Mouse (Mus musculus) hindbrain, embryonic 15.5 days (tissue): ENCODE results near the gene Hist1h3b. TPM values are rescaled to one million over a fixed set of nuclear protein-coding genes. Genes with fewer than 3 reads are reported as not detected.
"Not testable (repeated sequence)": the region's sequence is repeated elsewhere in the genome, so short reads cannot be mapped to it uniquely, and the experiment has no call there.

ENCODE experiments used
- ATAC-seq: fragments of 200-750 bp; cut with Nextera tagmentation; 2 replicates; pipeline ENCODE4 v1.8.0; 2017; ENCODE audit warnings: low read depth, moderate number of reproducible peaks, moderate TSS enrichment; ENCODE audit not compliant: low FRiP score
- H3K27ac ChIP-seq: fragments of 300-500 bp; sonication (generic); replicated peaks from 2 replicates; pipeline ENCODE4 v1.5.1; 2015; ENCODE audit warnings: mild to moderate bottlenecking, inconsistent platforms
- H3K27me3 ChIP-seq: fragments of 300-500 bp; sonication (generic); 2 replicates; pipeline ENCODE4 v1.6.1; 2015; ENCODE audit warnings: control low read depth, inconsistent platforms
- H3K36me3 ChIP-seq: fragments of 300-500 bp; sonication (generic); 2 replicates; pipeline ENCODE4 v1.6.1; 2015; ENCODE audit warnings: control low read depth, inconsistent platforms
- H3K4me1 ChIP-seq: fragments of 300-500 bp; sonication (generic); replicated peaks from 2 replicates; pipeline ENCODE4 v1.6.1; 2015; ENCODE audit warnings: control low read depth, inconsistent platforms
- H3K4me2 ChIP-seq: fragments of 300-500 bp; sonication (generic); 2 replicates; pipeline ENCODE4 v1.6.1; 2015; ENCODE audit warnings: moderate library complexity, mild to moderate bottlenecking, inconsistent platforms
- H3K4me3 ChIP-seq: fragments of 300-500 bp; sonication (generic); 2 replicates; pipeline ENCODE4 v1.5.1; 2015; ENCODE audit warnings: mild to moderate bottlenecking, inconsistent platforms
- H3K9ac ChIP-seq: fragments of 300-500 bp; sonication (generic); 2 replicates; pipeline ENCODE4 v1.6.1; 2015; ENCODE audit warnings: inconsistent platforms
- H3K9me3 ChIP-seq: fragments of 300-500 bp; sonication (generic); 2 replicates; pipeline ENCODE4 v1.6.1; 2016; ENCODE audit warnings: control low read depth, inconsistent platforms
- WGBS: fragments of 180-500 bp; shearing (Covaris S2); methylation state at CpG from one replicate; pipeline ENCODE4 v1.1.7; 2015; 5-methylcytosine and 5-hydroxymethylcytosine counted together
- polyA plus RNA-seq: library from polyadenylated mRNA; unstranded; fragments of >200 nt; fragmentation: Nextera tagmentation; extraction: Ambion mirVana; gene quantifications from 2 replicates; pipeline ENCODE4 v1.2.1, GENCODE M21; 2015

Hist1h3b gene
- polyA plus RNA-seq, 1 experiment from 2014 or later, result 1.8 TPM

DNA sequence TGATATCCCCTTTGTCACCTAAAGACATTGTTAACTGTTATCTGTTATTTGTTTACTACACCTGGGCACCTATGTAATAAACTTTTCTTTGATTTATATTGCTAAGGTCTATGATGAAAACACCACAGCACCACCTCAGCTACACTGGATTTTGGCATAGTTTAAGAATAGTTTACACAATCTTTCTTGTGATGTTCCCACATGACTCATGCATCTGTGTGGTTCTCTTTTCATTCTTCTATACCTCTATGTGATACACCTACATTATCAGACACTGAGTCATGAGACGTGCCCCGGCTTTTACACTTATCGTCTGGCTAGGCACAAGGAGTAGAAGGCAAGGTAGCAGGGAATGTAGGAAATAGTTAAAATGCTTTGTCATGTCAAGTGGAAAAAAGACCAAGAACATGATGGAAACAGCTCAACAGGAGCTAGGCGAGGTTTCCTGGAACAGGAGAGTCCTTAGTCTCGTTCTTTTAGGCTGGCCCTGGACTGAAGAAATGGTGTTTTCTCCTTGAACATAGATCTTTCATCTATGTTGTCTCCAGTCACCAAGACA lies 2.4 kb upstream of the Hist1h3b start:
- no peaks in the 10 kb centered on the region for H3K9me3 ChIP-seq
- WGBS, result 89% methylated on average over 5 of the region's 5 CpGs
- H3K27me3 ChIP-seq, result no peaks in the 10 kb centered on the region
- no peak overlapping the region for H3K9ac ChIP-seq
- H3K4me3 ChIP-seq, result no peak overlapping the region
- ATAC-seq, result no peak
- H3K4me1 ChIP-seq, result peaks cover 26% of the 10 kb centered on the region
- no peaks in the 10 kb centered on the region for H3K36me3 ChIP-seq
- no peak overlapping the region for H3K27ac ChIP-seq
- H3K4me2 ChIP-seq, result no peak overlapping the region

DNA sequence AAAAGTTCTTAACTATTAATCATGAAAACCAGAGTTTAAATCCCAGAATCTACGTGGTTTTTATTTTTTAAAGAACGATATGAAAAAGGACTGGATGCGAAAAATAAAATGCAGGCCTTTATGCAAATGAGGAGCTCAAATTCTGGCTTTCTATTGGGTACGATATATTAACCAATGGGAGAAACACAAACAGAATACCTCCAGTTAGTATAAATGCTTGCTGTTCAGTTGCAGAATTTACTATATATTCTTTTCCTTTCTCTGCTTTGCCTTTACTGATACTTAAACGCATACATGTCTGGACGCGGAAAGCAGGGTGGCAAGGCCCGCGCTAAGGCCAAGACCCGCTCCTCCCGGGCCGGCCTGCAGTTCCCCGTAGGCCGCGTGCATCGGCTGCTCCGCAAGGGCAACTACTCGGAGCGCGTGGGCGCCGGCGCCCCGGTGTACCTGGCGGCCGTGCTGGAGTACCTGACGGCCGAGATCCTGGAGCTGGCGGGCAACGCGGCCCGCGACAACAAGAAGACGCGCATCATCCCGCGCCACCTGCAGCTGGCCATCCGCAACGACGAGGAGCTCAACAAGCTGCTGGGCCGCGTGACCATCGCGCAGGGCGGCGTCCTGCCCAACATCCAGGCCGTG lies 1.1 kb upstream of the Hist1h3b start, which contains the start of gene Hist1h2ab:
Gene Hist1h2ab, plus strand, starts transcription at position 288 of the 639 bp plus-strand sequence.
- Histone ChIP-seq H3K4me1 (peaks cover 23% of the 10 kb centered on the region), H3K4me3 (peak within 1 kb of the TSS; percentile 45), H3K27ac (peak within 1 kb of the TSS; percentile 94), H3K9ac (peak within 1 kb of the TSS; percentile 46), H3K4me2 (peak within 1 kb of the TSS; percentile 87)
- not testable (repeated sequence) for H3K27me3 ChIP-seq, H3K36me3 ChIP-seq, H3K9me3 ChIP-seq
- WGBS, result under 1% methylated on average over 32 of the region's 47 CpGs
- peak; percentile 70 for ATAC-seq

DNA sequence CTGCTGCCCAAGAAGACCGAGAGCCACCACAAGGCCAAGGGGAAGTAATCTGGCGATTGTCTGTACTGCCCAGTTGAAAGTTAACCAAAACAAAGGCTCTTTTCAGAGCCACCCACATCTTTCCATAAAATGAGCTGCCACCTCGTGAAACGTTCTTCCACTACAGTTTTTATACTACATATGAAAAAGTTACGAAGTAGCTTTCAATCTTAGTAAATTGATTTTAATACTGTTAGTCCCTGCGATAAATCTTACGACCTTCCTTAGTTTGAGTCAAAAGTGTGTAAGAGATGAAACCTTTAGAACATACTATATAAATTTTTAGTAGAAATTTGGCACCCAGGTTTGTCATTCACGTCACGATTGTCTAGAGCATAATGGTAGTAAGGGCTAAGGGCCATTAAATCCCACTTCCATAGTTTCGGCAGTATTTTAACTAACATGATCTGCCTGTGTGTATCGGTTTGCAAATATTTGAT lies 550 bp upstream of the Hist1h3b start:
- Histone ChIP-seq H3K9me3 (no peaks in the 10 kb centered on the region), H3K36me3 (no peaks in the 10 kb centered on the region), H3K4me1 (peaks cover 23% of the 10 kb centered on the region), H3K4me2 (peak overlapping the region; percentile 87), H3K9ac (peak overlapping the region; percentile 46), H3K27me3 (no peaks in the 10 kb centered on the region), H3K4me3 (peak overlapping the region; percentile 45), H3K27ac (peak overlapping the region; percentile 94)
- no peak for ATAC-seq
- WGBS, result 1% methylated on average over 11 of the region's 11 CpGs

DNA sequence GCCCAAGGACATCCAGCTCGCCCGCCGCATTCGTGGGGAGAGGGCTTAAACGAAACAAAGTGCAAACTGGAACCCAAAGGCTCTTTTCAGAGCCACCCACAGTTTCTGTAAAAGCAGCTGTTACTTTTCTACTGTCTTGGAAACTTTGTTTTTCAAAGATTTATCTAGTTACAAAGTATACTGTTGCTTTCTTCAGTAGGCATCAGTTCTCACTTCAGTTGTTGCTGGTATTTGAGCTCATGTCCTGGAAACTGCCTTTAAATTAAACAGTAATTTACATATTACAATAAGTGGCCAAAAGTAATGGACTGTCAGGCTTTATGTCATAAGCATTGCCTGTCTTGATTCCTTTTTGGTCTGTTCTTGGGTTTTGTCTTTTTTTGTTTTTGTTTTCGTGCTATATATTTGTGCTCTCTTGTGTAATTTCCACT lies 690 bp downstream of the Hist1h3b start:
- peak overlapping the region; percentile 87 for H3K4me2 ChIP-seq
- H3K9ac ChIP-seq, result 0 out of 2 replicates have a peak overlapping the region, but pooled peaks have one; percentile 19
- no peaks in the 10 kb centered on the region for H3K9me3 ChIP-seq
- 3% methylated on average over 6 of the region's 6 CpGs for WGBS
- H3K27me3 ChIP-seq, result no peaks in the 10 kb centered on the region
- H3K27ac ChIP-seq, result no peak overlapping the region
- peaks cover 21% of the 10 kb centered on the region for H3K4me1 ChIP-seq
- H3K4me3 ChIP-seq, result peak overlapping the region; percentile 19
- no peak for ATAC-seq
- H3K36me3 ChIP-seq, result no peaks in the 10 kb centered on the region

DNA sequence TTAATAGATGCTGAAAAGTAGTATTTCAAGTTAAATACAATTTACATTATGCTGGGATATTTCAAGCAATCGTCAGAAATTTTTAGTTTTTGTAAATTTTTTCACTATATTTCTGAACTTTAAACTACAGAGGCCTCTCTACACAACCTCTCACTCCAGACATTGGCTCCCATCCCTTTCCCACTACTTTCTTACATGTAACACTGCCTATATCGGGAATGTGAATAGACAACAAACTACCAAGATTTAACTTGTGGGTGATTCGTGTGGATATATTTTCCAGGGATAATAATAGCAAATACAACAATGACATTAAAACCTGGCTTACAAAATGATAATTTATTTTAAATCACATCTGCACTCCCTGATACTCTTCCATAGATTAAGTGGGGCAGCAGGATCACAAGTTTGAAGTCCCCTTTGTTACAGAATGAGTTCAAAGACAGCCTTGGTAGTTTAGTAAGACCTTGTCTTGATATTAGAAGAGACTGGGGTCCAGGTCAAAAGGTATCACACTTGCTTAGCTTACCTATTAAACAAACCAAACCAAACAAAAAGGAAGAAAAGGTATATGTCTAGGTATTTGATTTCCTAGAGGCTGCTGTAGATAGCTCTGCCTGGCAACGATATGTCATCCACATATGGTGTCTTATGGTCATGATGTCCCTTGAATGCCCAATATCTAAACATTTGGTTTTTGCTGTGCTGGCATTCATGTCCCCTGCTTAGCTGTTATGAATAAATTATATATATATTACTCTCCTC lies 1.4 kb downstream of the Hist1h3b start:
- no peaks in the 10 kb centered on the region for H3K27me3 ChIP-seq
- no peak overlapping the region for H3K4me3 ChIP-seq
- H3K9ac ChIP-seq, result no peak overlapping the region
- peaks cover 15% of the 10 kb centered on the region for H3K4me1 ChIP-seq
- H3K9me3 ChIP-seq, result no peaks in the 10 kb centered on the region
- no peak overlapping the region for H3K27ac ChIP-seq
- H3K36me3 ChIP-seq, result no peaks in the 10 kb centered on the region
- H3K4me2 ChIP-seq, result 0 out of 2 replicates have a peak overlapping the region, but pooled peaks have one; percentile 87
- 64% methylated on average over 4 of the region's 4 CpGs for WGBS
- no peak for ATAC-seq

DNA sequence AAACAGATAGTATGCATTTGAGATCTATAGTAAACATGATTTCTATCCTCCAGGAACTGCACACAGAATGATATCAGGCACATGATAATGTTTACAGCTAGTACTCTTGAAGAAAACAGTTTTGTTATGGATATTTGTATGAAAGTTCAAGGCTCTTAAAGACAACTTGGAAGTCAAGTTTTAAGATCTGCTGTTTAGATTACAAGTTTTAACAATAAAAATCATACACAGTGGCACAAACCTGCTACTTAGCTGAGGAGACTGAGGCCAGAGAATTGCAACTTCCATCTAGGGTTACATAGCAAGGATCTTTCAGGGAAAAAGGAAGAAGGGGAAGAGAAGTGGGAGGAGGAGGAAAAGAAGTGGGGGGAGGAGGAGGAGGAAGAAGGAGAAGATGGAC lies 2.9 kb downstream of the Hist1h3b start:
- H3K9ac ChIP-seq, result no peak overlapping the region
- ATAC-seq, result no peak
- H3K4me2 ChIP-seq, result no peak overlapping the region

DNA sequence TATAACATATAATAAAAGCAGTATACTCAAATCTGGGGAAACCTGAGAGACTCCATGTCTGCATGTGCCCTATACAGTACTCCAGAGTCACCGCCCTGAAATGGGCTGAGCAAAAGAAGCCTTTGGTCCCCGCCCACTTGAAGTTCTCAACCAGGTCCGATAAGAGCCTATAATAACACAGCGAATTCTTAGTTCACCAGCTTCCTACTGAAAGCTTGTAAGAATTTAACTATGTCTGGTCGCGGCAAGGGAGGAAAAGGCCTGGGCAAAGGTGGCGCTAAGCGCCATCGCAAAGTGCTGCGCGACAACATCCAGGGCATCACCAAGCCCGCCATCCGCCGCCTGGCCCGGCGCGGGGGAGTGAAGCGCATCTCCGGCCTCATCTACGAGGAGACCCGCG lies 4.7 kb downstream of the Hist1h3b start, which contains the start of gene Hist1h4b:
Gene Hist1h4b, plus strand, starts transcription at position 224 of the 400 bp plus-strand sequence.
- peak; percentile 78 for ATAC-seq
- Histone ChIP-seq H3K4me1 (peaks cover 24% of the 10 kb centered on the region), H3K9me3 (no peaks in the 10 kb centered on the region), H3K27me3 (no peaks in the 10 kb centered on the region), H3K27ac (peak within 1 kb of the TSS; percentile 90), H3K4me3 (peak within 1 kb of the TSS; percentile 42), H3K4me2 (peak within 1 kb of the TSS; percentile 73), H3K36me3 (no peaks in the 10 kb centered on the region), H3K9ac (peak within 1 kb of the TSS; percentile 28)
- WGBS, result under 1% methylated on average over 20 of the region's 22 CpGs

More for the DNA sequence above, 2.9 kb downstream of the Hist1h3b start:
- H3K27me3 ChIP-seq, result no peaks in the 10 kb centered on the region
- no peaks in the 10 kb centered on the region for H3K9me3 ChIP-seq
- no peak overlapping the region for H3K27ac ChIP-seq
- no peak overlapping the region for H3K4me3 ChIP-seq
- H3K4me1 ChIP-seq, result peaks cover 19% of the 10 kb centered on the region
- no peaks in the 10 kb centered on the region for H3K36me3 ChIP-seq

DNA sequence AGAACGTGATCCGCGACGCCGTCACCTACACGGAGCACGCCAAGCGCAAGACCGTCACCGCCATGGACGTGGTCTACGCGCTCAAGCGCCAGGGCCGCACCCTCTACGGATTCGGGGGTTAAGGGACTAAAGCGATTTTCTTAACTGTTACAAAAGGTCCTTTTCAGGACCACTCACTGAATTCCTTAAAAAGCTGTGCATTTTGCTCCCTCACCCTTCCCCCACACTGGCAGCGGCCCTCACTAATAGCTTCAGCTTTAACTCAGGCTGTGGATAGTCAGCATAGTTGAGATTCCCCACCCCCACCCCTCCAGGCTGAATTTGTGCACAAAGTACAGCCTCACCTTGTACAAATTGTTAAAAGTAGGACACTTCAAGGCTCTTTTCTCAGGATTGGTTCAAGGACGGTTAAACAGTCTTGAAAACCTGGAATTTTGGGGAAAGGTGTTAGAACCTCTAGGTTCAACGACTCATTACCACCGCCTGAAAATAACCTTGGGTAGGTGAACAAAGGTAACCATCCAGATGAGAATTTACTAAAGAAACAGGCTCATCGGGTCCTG lies 5.2 kb downstream of the Hist1h3b start:
- H3K9ac ChIP-seq, result peak overlapping the region; percentile 28
- no peaks in the 10 kb centered on the region for H3K27me3 ChIP-seq
- H3K36me3 ChIP-seq, result no peaks in the 10 kb centered on the region
- no peak for ATAC-seq
- no peaks in the 10 kb centered on the region for H3K9me3 ChIP-seq
- WGBS, result 1% methylated on average over 22 of the region's 23 CpGs
- H3K4me1 ChIP-seq, result peaks cover 25% of the 10 kb centered on the region
- H3K4me3 ChIP-seq, result peak overlapping the region; percentile 42
- peak overlapping the region; percentile 90 for H3K27ac ChIP-seq
- peak overlapping the region; percentile 73 for H3K4me2 ChIP-seq

DNA sequence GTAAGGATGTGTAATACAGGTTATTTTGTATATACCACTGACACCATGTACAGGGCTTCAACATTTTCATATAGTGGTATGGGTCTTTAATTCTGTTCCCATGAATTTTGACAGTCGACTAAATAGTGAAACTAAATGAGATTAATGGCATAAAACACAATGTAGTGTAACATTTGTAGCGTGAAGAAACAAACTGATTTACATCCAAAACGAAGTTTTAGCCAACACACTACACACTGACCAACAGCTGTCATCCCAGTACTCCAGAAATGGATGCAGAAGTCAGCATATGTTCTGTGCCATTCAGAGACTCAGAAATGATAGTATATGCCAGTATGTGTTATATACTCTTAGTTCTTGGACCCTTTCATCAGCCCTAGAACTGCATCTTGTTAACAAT lies 5.9 kb downstream of the Hist1h3b start:
- H3K27me3 ChIP-seq, result no peaks in the 10 kb centered on the region
- no peak overlapping the region for H3K9ac ChIP-seq
- no peak for ATAC-seq
- H3K9me3 ChIP-seq, result no peaks in the 10 kb centered on the region
- no peaks in the 10 kb centered on the region for H3K36me3 ChIP-seq
- WGBS, result 49% methylated on average over 3 of the region's 3 CpGs
- H3K4me2 ChIP-seq, result peak overlapping the region; percentile 73; the same call in 1 of the 2 replicates
- H3K4me3 ChIP-seq, result no peak overlapping the region
- peaks cover 22% of the 10 kb centered on the region for H3K4me1 ChIP-seq
- H3K27ac ChIP-seq, result no peak overlapping the region

DNA sequence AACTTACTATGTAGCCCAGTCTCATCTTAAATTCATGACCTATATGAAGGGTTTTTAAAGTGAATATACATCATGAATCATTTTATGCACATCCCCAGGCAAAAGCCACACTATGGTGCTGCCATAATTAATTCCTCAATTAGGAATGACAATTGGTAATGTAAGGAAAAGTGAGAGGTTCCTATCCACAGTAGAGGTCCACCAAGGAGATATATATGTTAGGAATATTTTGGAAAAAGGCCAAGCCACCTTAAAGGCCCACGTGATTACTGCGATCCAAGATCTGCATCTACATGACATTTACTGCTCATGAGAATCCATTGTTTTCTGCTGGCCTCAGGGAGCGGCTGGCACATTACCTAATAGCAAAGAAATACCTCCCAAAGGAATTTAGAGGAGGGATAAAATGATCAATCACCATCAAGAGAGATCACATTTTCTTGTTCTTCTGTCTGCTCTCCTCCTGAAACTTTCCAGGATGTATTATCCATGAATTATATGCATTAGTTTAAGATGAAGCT lies 7.2 kb downstream of the Hist1h3b start:
- Histone ChIP-seq H3K9ac (no peak overlapping the region), H3K4me3 (no peak overlapping the region), H3K4me2 (no peak overlapping the region; the same call in 1 of the 2 replicates), H3K9me3 (no peaks in the 10 kb centered on the region), H3K36me3 (no peaks in the 10 kb centered on the region), H3K27me3 (no peaks in the 10 kb centered on the region), H3K27ac (no peak overlapping the region), H3K4me1 (peaks cover 32% of the 10 kb centered on the region)
- 61% methylated on average over 3 of the region's 3 CpGs for WGBS
- no peak for ATAC-seq

DNA sequence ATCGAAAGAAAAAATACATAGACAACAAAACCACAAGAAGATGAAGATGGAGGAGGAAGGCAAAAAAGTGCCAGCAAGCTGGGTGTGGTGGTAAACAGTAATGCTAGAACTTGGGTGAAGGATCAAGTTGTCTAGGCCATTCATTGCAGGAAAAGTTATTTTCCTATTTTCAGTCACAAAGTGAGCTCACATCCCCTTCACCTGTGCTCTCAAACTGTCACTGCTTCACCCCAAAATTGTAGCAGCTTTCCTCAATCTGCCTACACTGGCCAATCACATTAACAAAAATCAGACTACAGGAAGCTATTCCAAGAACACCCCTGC lies 7.8 kb downstream of the Hist1h3b start:
- Histone ChIP-seq H3K9ac (peak overlapping the region; percentile 50; the same call in 1 of the 2 replicates), H3K4me1 (peaks cover 37% of the 10 kb centered on the region), H3K4me3 (peak overlapping the region; percentile 56), H3K27ac (peak overlapping the region; percentile 87; the same call in 1 of the 2 replicates), H3K4me2 (peak overlapping the region; percentile 87), H3K9me3 (no peaks in the 10 kb centered on the region), H3K36me3 (no peaks in the 10 kb centered on the region), H3K27me3 (no peaks in the 10 kb centered on the region)
- no peak for ATAC-seq
- 71% methylated on average over 1 of the region's 1 CpGs for WGBS
